Mouse (Mus musculus) spleen, adult 2 months (tissue): ENCODE results near the gene Shank2. TPM values are rescaled to one million over a fixed set of nuclear protein-coding genes. Genes with fewer than 3 reads are reported as not detected.

ENCODE experiments used
- DNase-seq, 2 experiments: peaks; one replicate each; pipeline versions ENCODE4 v3.0.0 to v3.0.0-alpha.2; 2012 to 2021; ENCODE audit warnings: low spot score in 2 of 2, low read depth in 1 of 2
- H3K27ac ChIP-seq: fragments of 200-500 bp; 2 replicates; pipeline ENCODE4 v1.5.1; 2012; ENCODE audit warnings: low read length, inconsistent platforms; ENCODE audit not compliant: insufficient read depth
- H3K27me3 ChIP-seq: fragments of 200-500 bp; 2 replicates; pipeline ENCODE4 v1.6.1; 2012; ENCODE audit warnings: mild to moderate bottlenecking, moderate library complexity, low read length, inconsistent platforms; ENCODE audit not compliant: control insufficient read depth, insufficient read depth
- H3K36me3 ChIP-seq: fragments of 200-500 bp; 2 replicates; pipeline ENCODE4 v1.6.1; 2012; ENCODE audit warnings: mild to moderate bottlenecking, low read length, inconsistent platforms; ENCODE audit not compliant: control insufficient read depth, insufficient read depth
- H3K4me1 ChIP-seq: fragments of 200-500 bp; 2 replicates; pipeline ENCODE4 v1.6.1; 2011; ENCODE audit warnings: inconsistent platforms; ENCODE audit not compliant: control insufficient read depth, insufficient read depth, insufficient read length
- H3K4me3 ChIP-seq: fragments of 200-500 bp; 2 replicates; pipeline ENCODE4 v1.5.1; 2011; ENCODE audit warnings: mild to moderate bottlenecking, inconsistent platforms; ENCODE audit not compliant: insufficient read depth, insufficient read length; ENCODE audit errors: extremely low read depth
- CTCF ChIP-seq: fragments of 200-500 bp; IDR thresholded peaks from 2 replicates; pipeline ENCODE4 v1.5.1; 2011; ENCODE audit warnings: mild to moderate bottlenecking, inconsistent platforms; ENCODE audit not compliant: insufficient read depth, insufficient read length, insufficient replicate concordance; ENCODE audit errors: extremely low read depth
- POLR2A ChIP-seq: fragments of 200-500 bp; IDR thresholded peaks from 2 replicates; pipeline ENCODE4 v1.6.1; 2011; ENCODE audit warnings: low read depth, low read length, inconsistent platforms
- WGBS: fragments of 180-500 bp; shearing (Covaris S2); methylation state at CpG from one replicate; pipeline ENCODE4 v1.1.7; 2018; 5-methylcytosine and 5-hydroxymethylcytosine counted together
- polyA plus RNA-seq: library from polyadenylated mRNA; depleted of rRNA; stranded (reverse); fragments of >200 nt; gene quantifications from 2 replicates; pipeline ENCODE4 v1.2.3, GENCODE M21; 2012

Shank2 gene
- polyA plus RNA-seq, 1 experiment = 0.13 TPM

DNA sequence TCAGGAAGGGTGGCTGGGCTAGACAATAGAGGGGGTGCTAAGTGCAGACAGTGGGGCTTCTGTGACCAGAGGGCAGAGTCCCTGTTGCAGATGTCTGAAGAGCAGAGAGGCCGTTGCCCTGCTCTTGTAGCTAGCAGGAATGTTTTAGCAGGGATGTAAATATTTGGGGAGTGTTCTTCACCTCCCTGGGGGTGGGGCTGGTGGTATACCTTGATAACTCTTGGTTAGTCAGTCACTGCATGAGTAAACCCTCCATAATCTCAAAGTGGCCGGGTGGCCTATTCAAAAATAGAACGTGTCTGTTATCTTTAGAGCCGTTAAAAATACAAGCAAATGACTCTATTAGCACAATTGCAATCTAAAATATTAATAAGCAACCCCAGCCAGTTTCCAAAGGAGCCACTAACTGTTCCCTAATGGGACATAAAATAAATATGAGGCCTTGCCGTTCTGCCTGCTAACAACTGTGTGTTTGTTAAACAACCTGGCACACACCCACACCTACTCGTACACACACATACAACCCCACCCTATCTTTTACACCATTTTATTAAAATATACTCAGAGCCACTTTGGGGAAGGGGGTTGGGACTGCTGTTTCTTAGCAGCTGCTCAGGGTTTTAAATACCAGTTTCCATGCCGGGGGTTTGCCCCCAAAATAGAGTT lies 200.4 kb downstream of the Shank2 start:
- 73% methylated on average over 7 of the region's 7 CpGs for WGBS
- no peak for TF ChIP-seq POLR2A
- TF ChIP-seq CTCF = no peak
- H3K27ac ChIP-seq = no peak overlapping the region
- H3K4me3 ChIP-seq = no peak overlapping the region
- H3K4me1 ChIP-seq = no peaks in the 10 kb centered on the region
- no peaks in the 10 kb centered on the region for H3K27me3 ChIP-seq
- no peaks in the 10 kb centered on the region for H3K36me3 ChIP-seq
- no peak for DNase-seq

GRCm38 (mm10) chr7:144204290-144204689 lies 202.6 kb downstream of the Shank2 start:
- Histone ChIP-seq H3K36me3 (no peaks in the 10 kb centered on the region), H3K4me3 (no peak overlapping the region), H3K27me3 (no peaks in the 10 kb centered on the region), H3K27ac (no peak overlapping the region), H3K4me1 (no peaks in the 10 kb centered on the region)
- no peak for DNase-seq
- WGBS = 80% methylated on average over 3 of the region's 3 CpGs
- no peak for TF ChIP-seq POLR2A
- TF ChIP-seq CTCF = no peak

GRCm38 (mm10) chr7:144205161-144205560 lies 203.4 kb downstream of the Shank2 start:
- Histone ChIP-seq H3K4me1 (no peaks in the 10 kb centered on the region), H3K4me3 (no peak overlapping the region), H3K27me3 (no peaks in the 10 kb centered on the region), H3K27ac (no peak overlapping the region), H3K36me3 (no peaks in the 10 kb centered on the region)
- WGBS = 73% methylated on average over 1 of the region's 1 CpGs
- DNase-seq = no peak
- TF ChIP-seq POLR2A (no peak), CTCF (no peak)

- DNase-seq = no peak
- 72% methylated on average over 3 of the region's 3 CpGs for WGBS
- no peaks in the 10 kb centered on the region for H3K4me1 ChIP-seq
- H3K36me3 ChIP-seq = no peaks in the 10 kb centered on the region
- no peak overlapping the region for H3K4me3 ChIP-seq
- H3K27me3 ChIP-seq = no peaks in the 10 kb centered on the region
- no peak overlapping the region for H3K27ac ChIP-seq
- TF ChIP-seq CTCF (no peak), POLR2A (no peak)
Observed at GRCm38 (mm10) chr7:144205837-144206236, 204.1 kb downstream of the Shank2 start.

DNA sequence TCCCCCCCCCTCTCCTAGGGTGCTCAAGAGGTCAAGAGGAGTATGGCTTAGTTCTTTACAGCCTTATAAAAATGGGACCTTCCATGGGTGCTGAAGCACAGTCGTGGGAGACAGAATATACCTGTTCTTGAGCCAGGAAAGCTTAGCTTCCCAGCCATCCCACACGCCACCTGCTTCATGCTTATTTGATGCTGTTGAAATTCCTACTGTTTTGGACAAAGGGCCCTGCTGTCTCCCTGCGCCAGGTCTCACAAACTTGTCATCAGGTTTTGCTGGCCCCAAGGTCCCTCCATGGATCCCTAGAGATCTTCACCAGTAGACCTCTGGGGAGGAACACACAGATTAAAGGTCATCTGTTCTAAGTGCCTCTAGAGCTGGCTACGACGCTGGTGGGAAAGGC lies 204.5 kb downstream of the Shank2 start:
- H3K27me3 ChIP-seq = no peaks in the 10 kb centered on the region
- 80% methylated on average over 5 of the region's 5 CpGs for WGBS
- TF ChIP-seq POLR2A = no peak
- TF ChIP-seq CTCF = no peak
- no peak overlapping the region for H3K4me3 ChIP-seq
- H3K36me3 ChIP-seq = no peaks in the 10 kb centered on the region
- no peak overlapping the region for H3K27ac ChIP-seq
- H3K4me1 ChIP-seq = no peaks in the 10 kb centered on the region
- no peak for DNase-seq

GRCm38 (mm10) chr7:144207100-144207499 lies 205.4 kb downstream of the Shank2 start:
- TF ChIP-seq CTCF = no peak
- no peak for TF ChIP-seq POLR2A
- Histone ChIP-seq H3K4me1 (no peaks in the 10 kb centered on the region), H3K27me3 (no peaks in the 10 kb centered on the region), H3K27ac (no peak overlapping the region), H3K4me3 (no peak overlapping the region), H3K36me3 (no peaks in the 10 kb centered on the region)
- no peak for DNase-seq
- WGBS = 83% methylated on average over 6 of the region's 6 CpGs

DNA sequence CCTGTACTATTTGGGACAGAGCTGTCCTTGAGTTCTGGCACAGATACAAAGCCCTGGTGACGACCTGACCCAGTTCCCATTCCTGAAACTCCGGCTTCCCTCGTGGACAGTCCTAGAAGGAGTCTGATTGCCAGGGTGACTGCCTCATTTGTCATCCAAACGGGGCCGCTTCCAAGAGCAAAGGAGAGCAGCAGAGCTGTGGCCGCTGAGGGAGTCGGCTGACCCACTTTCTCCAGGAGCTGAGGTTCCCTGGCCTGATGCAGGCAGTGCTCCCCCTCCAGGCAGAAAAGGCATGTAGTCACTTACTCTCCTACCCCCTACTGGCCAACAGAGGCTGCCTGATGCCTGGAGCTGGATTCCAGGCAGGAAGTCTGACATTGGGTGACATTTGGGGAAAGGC lies 206.1 kb downstream of the Shank2 start:
- Histone ChIP-seq H3K36me3 (no peaks in the 10 kb centered on the region), H3K27ac (no peak overlapping the region), H3K4me3 (no peak overlapping the region), H3K4me1 (no peaks in the 10 kb centered on the region), H3K27me3 (no peaks in the 10 kb centered on the region)
- no peak for DNase-seq
- TF ChIP-seq POLR2A = no peak
- no peak for TF ChIP-seq CTCF
- 31% methylated on average over 7 of the region's 7 CpGs for WGBS
